Mouse (Mus musculus): Measurements from ENCODE around the gene Nrxn2.

DNA sequence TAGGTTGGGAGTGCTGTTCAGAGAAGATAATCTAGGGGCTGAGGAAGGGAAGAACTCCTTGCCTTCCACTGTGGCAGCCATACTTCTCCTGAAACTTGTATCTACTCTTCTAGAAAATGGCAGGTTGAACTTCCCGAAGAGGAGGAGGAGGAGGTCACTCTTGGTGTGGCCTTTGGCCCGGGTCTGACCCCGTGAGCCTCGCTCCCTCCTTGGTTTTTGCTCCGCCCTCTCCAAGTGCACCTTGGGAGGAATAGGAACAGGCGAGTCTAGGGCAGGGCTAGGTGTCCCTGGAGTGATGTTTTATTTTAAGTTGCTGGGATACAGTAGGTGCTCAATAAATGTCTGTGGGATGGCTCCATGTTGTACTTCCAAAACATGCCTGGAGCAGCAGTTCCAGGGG is 96.4 kb downstream of the Nrxn2 start:
- TF ChIP-seq CTCF (IDR thresholded peaks at IDR 0.05; ENCODE audit: extremely low read depth, insufficient read depth, insufficient read length, insufficient replicate concordance) (no peak), POLR2A (IDR thresholded peaks at IDR 0.05; ENCODE audit: low read depth, low read length) (no peak)
